Mouse (Mus musculus) layer of hippocampus, adult 6 months (tissue): ENCODE data around the gene B230217C12Rik. TPM values are rescaled to one million over a fixed set of nuclear protein-coding genes. Genes with fewer than 3 reads are reported as not detected.

Experiments used
- long read RNA-seq, 2 experiments: library from polyadenylated mRNA; unstranded; transcript quantifications; one replicate each; pipeline ENCODE4 v2.0.0; 2019 to 2020
- polyA plus RNA-seq: library from polyadenylated mRNA; unstranded; fragments of <200 nt; fragmentation: Nextera tagmentation; gene quantifications from 2 replicates; pipeline ENCODE4 v1.2.3, GENCODE M21; 2021

The B230217C12Rik gene
- 88.3 and 97.9 TPM in 2 replicates for polyA plus RNA-seq
- long read RNA-seq, experiment 1, transcript B230217C12Rik-204 (2 exons, 1,118 nt): major isoform, 40 of 73 reads
- long read RNA-seq, experiment 1, transcript B230217C12Rik-202 (2 exons, 2,181 nt): minor isoform, 21 of 73 reads
- long read RNA-seq, experiment 1, partial matches to known transcripts: 5 of 73 reads
- long read RNA-seq, experiment 1, other reads (novel, unspliced or antisense): 5 of 73 reads
- long read RNA-seq, experiment 2, transcript B230217C12Rik-204 (2 exons, 1,118 nt): major isoform, 98 of 222 reads
- long read RNA-seq, experiment 2, transcript B230217C12Rik-202 (2 exons, 2,181 nt): minor isoform, 97 of 222 reads
- long read RNA-seq, experiment 2, transcript B230217C12Rik-203 (2 exons, 1,859 nt): minor isoform, 9 of 222 reads
- long read RNA-seq, experiment 2, partial matches to known transcripts: 0 of 222 reads
- long read RNA-seq, experiment 2, other reads (novel, unspliced or antisense): 18 of 222 reads

GRCm38 (mm10) chr11:97840539-97840954 is at the start of gene B230217C12Rik:
Gene B230217C12Rik (plus strand): TSS chr11:97840780.

DNA sequence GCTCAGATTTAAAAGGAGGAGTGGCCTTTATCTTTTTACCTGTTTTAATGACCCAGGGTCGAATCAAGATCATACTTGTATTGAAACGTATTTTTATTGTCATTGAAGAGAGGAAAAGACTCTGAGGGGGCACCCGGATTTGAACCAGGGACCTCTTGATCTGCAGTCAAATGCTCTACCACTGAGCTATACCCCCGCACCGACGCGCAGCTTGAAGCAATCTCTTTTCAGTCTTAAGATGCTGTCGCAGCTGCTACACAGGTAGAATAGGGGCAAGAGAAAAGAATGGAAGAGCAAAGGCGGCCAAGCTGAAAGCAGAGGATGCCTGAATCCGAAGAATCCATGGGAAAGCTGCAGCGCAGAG is 41.8 kb upstream of the B230217C12Rik start, which contains the start of gene Lasp1:
TSS of gene Lasp1 (plus strand) at position 219 of the 364 bp plus-strand sequence.

GRCm38 (mm10) chr11:97883918-97884600 is 43.5 kb downstream of the B230217C12Rik start, which contains the start of gene Fbxo47:
Gene Fbxo47 (minus strand): TSS chr11:97884154.

Other genes with a start within 250 kb of the B230217C12Rik start
- gene Epop, start 211.1 kb upstream of the B230217C12Rik start, polyA plus RNA-seq: 2.8 and 4.2 TPM in 2 replicates
- 4.2 and 4.3 TPM in 2 replicates for gene Mllt6, start 177.4 kb upstream of the B230217C12Rik start, polyA plus RNA-seq
- 79.0 and 82.9 TPM in 2 replicates for gene Cisd3, start 155.0 kb upstream of the B230217C12Rik start, polyA plus RNA-seq
- 3.3 and 3.7 TPM in 2 replicates for gene Pcgf2, start 140.3 kb upstream of the B230217C12Rik start, polyA plus RNA-seq
- gene Psmb3, start 137.4 kb upstream of the B230217C12Rik start, polyA plus RNA-seq: 415 and 436 TPM in 2 replicates
- 2.4 and 3.1 TPM in 2 replicates for gene Pip4k2b, start 96.1 kb upstream of the B230217C12Rik start, polyA plus RNA-seq
- gene Cwc25, start 74.2 kb upstream of the B230217C12Rik start, polyA plus RNA-seq: 8.1 and 8.3 TPM in 2 replicates
- gene 1700001P01Rik, start 64.9 kb upstream of the B230217C12Rik start, polyA plus RNA-seq: 0.53 TPM in 1 of 2 replicates, not detected in the other
- 631 and 670 TPM in 2 replicates for gene Rpl23, start 58.3 kb upstream of the B230217C12Rik start, polyA plus RNA-seq
- gene Lasp1, start 41.8 kb upstream of the B230217C12Rik start, polyA plus RNA-seq: 36.2 and 46.2 TPM in 2 replicates
- 0.77 and 1.2 TPM in 2 replicates for gene Fbxo47, start 43.4 kb downstream of the B230217C12Rik start, polyA plus RNA-seq
- gene Plxdc1, start 145.7 kb downstream of the B230217C12Rik start, polyA plus RNA-seq: 7.8 and 10.7 TPM in 2 replicates
- gene Arl5c, start 155.4 kb downstream of the B230217C12Rik start, polyA plus RNA-seq: 6.9 and 9.8 TPM in 2 replicates
- gene Cacnb1, start 182.3 kb downstream of the B230217C12Rik start, polyA plus RNA-seq: 38.9 and 48.1 TPM in 2 replicates
- 2,123 and 2,249 TPM in 2 replicates for gene Rpl19, start 185.9 kb downstream of the B230217C12Rik start, polyA plus RNA-seq
- gene Stac2, start 212.7 kb downstream of the B230217C12Rik start, polyA plus RNA-seq: 6.3 and 7.7 TPM in 2 replicates